Mouse (Mus musculus) intestine, embryonic 16.5 days (tissue): Measurements from ENCODE around the gene I830077J02Rik. TPM values are rescaled to one million over a fixed set of nuclear protein-coding genes. Genes with fewer than 3 reads are reported as not detected.
"Not testable (repeated sequence)": the region's sequence is repeated elsewhere in the genome, so short reads cannot be mapped to it uniquely, and the experiment has no call there.

Experiments
- ATAC-seq: fragments of 200-750 bp; cut with Nextera tagmentation; 2 replicates; pipeline ENCODE4 v1.8.0; 2017; ENCODE audit warnings: moderate TSS enrichment, moderate library complexity
- H3K27ac ChIP-seq: fragments of 300-500 bp; sonication (generic); 2 replicates; pipeline ENCODE4 v1.5.1; 2014; ENCODE audit warnings: mild to moderate bottlenecking, low read length
- H3K27me3 ChIP-seq: fragments of 300-500 bp; sonication (generic); replicated peaks from 2 replicates; pipeline ENCODE4 v1.6.1; 2014; ENCODE audit warnings: low read length, control low read depth, mixed read lengths; ENCODE audit not compliant: control insufficient read depth, insufficient read depth
- H3K36me3 ChIP-seq: fragments of 300-500 bp; sonication (generic); 2 replicates; pipeline ENCODE4 v1.6.1; 2014; ENCODE audit warnings: low read length, control low read depth; ENCODE audit not compliant: control insufficient read depth, insufficient read depth
- H3K4me1 ChIP-seq: fragments of 300-500 bp; sonication (generic); 2 replicates; pipeline ENCODE4 v1.6.1; 2014; ENCODE audit warnings: low read length, control low read depth, mixed read lengths; ENCODE audit not compliant: control insufficient read depth, insufficient read depth
- H3K4me2 ChIP-seq: fragments of 300-500 bp; sonication (generic); 2 replicates; pipeline ENCODE4 v1.6.1; 2014; ENCODE audit warnings: low read depth, low read length, control low read depth
- H3K4me3 ChIP-seq: fragments of 300-500 bp; sonication (generic); 2 replicates; pipeline ENCODE4 v1.5.1; 2014; ENCODE audit warnings: mild to moderate bottlenecking, low read length
- H3K9ac ChIP-seq: fragments of 300-500 bp; sonication (generic); 2 replicates; pipeline ENCODE4 v1.6.1; 2014; ENCODE audit warnings: low read depth, low read length
- H3K9me3 ChIP-seq: fragments of 300-500 bp; sonication (generic); 2 replicates; pipeline ENCODE4 v1.6.1; 2016; ENCODE audit warnings: low read length, control low read depth; ENCODE audit not compliant: control insufficient read depth
- WGBS: fragments of 180-500 bp; shearing (Covaris S2); extraction: QIAGEN DNeasy Blood & Tissue Kit; methylation state at CpG from one replicate; pipeline ENCODE4 v1.1.7; 2014; 5-methylcytosine and 5-hydroxymethylcytosine counted together
- polyA plus RNA-seq: library from polyadenylated mRNA; unstranded; fragments of >200 nt; fragmentation: Nextera tagmentation; extraction: Ambion mirVana; gene quantifications from 2 replicates; pipeline ENCODE4 v1.2.1, GENCODE M21; 2015

Gene I830077J02Rik
- polyA plus RNA-seq, 1 experiment from 2014 or later: 1.1 TPM

- 81% methylated on average over 9 of the region's 9 CpGs for WGBS
- no peak for ATAC-seq
- no peak overlapping the region for H3K4me3 ChIP-seq
- H3K9me3 ChIP-seq: no peaks in the 10 kb centered on the region
- H3K9ac ChIP-seq: no peak overlapping the region
- no peak overlapping the region for H3K4me2 ChIP-seq
- no peaks in the 10 kb centered on the region for H3K4me1 ChIP-seq
- H3K36me3 ChIP-seq: no peaks in the 10 kb centered on the region
- H3K27ac ChIP-seq: no peak overlapping the region
- H3K27me3 ChIP-seq: no peaks in the 10 kb centered on the region
Observed at GRCm38 (mm10) chr3:105924616-105925015, 7.8 kb downstream of the I830077J02Rik start.

- Histone ChIP-seq H3K27me3 (no peaks in the 10 kb centered on the region), H3K9ac (no peak overlapping the region), H3K36me3 (no peaks in the 10 kb centered on the region), H3K4me2 (no peak overlapping the region), H3K4me1 (no peaks in the 10 kb centered on the region), H3K9me3 (no peaks in the 10 kb centered on the region), H3K4me3 (no peak overlapping the region), H3K27ac (no peak overlapping the region)
- WGBS: 60% methylated on average over 2 of the region's 2 CpGs
- ATAC-seq: no peak
Observed at GRCm38 (mm10) chr3:105921959-105922358, 10.5 kb downstream of the I830077J02Rik start.

GRCm38 (mm10) chr3:105920743-105921142, 11.7 kb downstream of the I830077J02Rik start:
- not testable (repeated sequence) for H3K4me3 ChIP-seq, H3K4me1 ChIP-seq, H3K27me3 ChIP-seq, H3K36me3 ChIP-seq, H3K27ac ChIP-seq, H3K9ac ChIP-seq, ATAC-seq, H3K9me3 ChIP-seq, H3K4me2 ChIP-seq

- 79% methylated on average over 3 of the region's 3 CpGs for WGBS
- ATAC-seq: no peak
- Histone ChIP-seq H3K4me3 (no peak overlapping the region), H3K9me3 (no peaks in the 10 kb centered on the region), H3K9ac (no peak overlapping the region), H3K4me2 (no peak overlapping the region), H3K4me1 (no peaks in the 10 kb centered on the region), H3K27ac (no peak overlapping the region), H3K36me3 (no peaks in the 10 kb centered on the region), H3K27me3 (no peaks in the 10 kb centered on the region)
Observed at GRCm38 (mm10) chr3:105918355-105918745, 14.1 kb downstream of the I830077J02Rik start.

GRCm38 (mm10) chr3:105917656-105918354, 14.7 kb downstream of the I830077J02Rik start:
- Histone ChIP-seq H3K4me1 (no peaks in the 10 kb centered on the region), H3K27me3 (no peaks in the 10 kb centered on the region), H3K36me3 (no peaks in the 10 kb centered on the region), H3K4me2 (no peak overlapping the region), H3K27ac (no peak overlapping the region), H3K4me3 (no peak overlapping the region), H3K9ac (no peak overlapping the region), H3K9me3 (no peaks in the 10 kb centered on the region)
- WGBS: 70% methylated on average over 10 of the region's 10 CpGs
- ATAC-seq: no peak

- H3K9me3 ChIP-seq, H3K4me3 ChIP-seq, H3K4me2 ChIP-seq, H3K9ac ChIP-seq, ATAC-seq, H3K4me1 ChIP-seq, H3K36me3 ChIP-seq, H3K27me3 ChIP-seq, H3K27ac ChIP-seq: not testable (repeated sequence)
Observed at GRCm38 (mm10) chr3:105916455-105916854, 16.0 kb downstream of the I830077J02Rik start.

- WGBS: 24% methylated on average over 1 of the region's 1 CpGs
- Histone ChIP-seq H3K9me3 (no peaks in the 10 kb centered on the region), H3K27ac (no peak overlapping the region), H3K4me3 (no peak overlapping the region), H3K27me3 (no peaks in the 10 kb centered on the region), H3K4me1 (no peaks in the 10 kb centered on the region), H3K4me2 (no peak overlapping the region), H3K9ac (no peak overlapping the region), H3K36me3 (no peaks in the 10 kb centered on the region)
- ATAC-seq: no peak
Observed at GRCm38 (mm10) chr3:105915281-105915680, 17.2 kb downstream of the I830077J02Rik start.

- Histone ChIP-seq H3K36me3 (no peaks in the 10 kb centered on the region), H3K27ac (no peak overlapping the region), H3K4me3 (no peak overlapping the region), H3K4me2 (no peak overlapping the region), H3K27me3 (no peaks in the 10 kb centered on the region), H3K4me1 (no peaks in the 10 kb centered on the region), H3K9ac (no peak overlapping the region), H3K9me3 (no peaks in the 10 kb centered on the region)
- ATAC-seq: no peak
- 52% methylated on average over 10 of the region's 10 CpGs for WGBS
Observed at GRCm38 (mm10) chr3:105913839-105914681, 18.4 kb downstream of the I830077J02Rik start.

GRCm38 (mm10) chr3:105912097-105912880, 20.2 kb downstream of the I830077J02Rik start:
- no peak overlapping the region for H3K4me2 ChIP-seq
- no peaks in the 10 kb centered on the region for H3K36me3 ChIP-seq
- ATAC-seq: no peak
- no peaks in the 10 kb centered on the region for H3K4me1 ChIP-seq
- no peaks in the 10 kb centered on the region for H3K27me3 ChIP-seq
- no peak overlapping the region for H3K27ac ChIP-seq
- no peak overlapping the region for H3K4me3 ChIP-seq
- H3K9me3 ChIP-seq: no peaks in the 10 kb centered on the region
- 68% methylated on average over 9 of the region's 9 CpGs for WGBS
- no peak overlapping the region for H3K9ac ChIP-seq
